Mouse (Mus musculus): ENCODE measurements at regions not wholly inside any gene's neighbourhood (a gene's known extent, or its start where the extent isn't known, plus 50 kb on each side); places are given as distances from the start of the nearest gene placed in this dataset.

DNA sequence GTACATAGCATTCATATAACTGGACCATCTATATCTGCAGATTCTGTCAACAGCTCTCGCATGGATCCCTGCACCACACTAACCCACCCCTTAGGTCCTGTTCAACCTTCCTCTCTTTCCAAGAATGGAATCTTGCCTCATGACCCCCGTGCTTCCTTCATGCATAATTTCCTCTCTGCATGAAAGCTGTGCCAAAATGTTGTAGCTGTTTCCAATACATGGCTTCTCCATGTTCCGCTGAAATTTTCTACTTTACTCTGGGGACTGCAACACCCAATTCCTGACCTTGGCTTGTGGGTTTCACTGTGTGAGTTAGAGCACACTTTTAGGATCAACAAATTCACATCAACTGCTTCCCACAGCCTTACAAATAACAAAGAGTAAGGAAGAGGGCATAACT, 87.0 kb downstream of the Trib2 start:
- Histone ChIP-seq H3K4me2 (ENCODE audit: insufficient read depth, low read depth, poor library complexity, severe bottlenecking) (no peak overlapping the region), H3K27me3 (replicated peaks) (no peaks in the 10 kb centered on the region), H3K79me2 (replicated peaks; ENCODE audit: control insufficient read depth, extremely low read depth, insufficient read depth, poor library complexity, severe bottlenecking) (no peaks in the 10 kb centered on the region), H3K36me3 (replicated peaks in 1 of 2; ENCODE audit: control insufficient read depth in 1 of 2, insufficient read depth in 1 of 2, low read length in 1 of 2) (no peaks in the 10 kb centered on the region), H3K9ac (ENCODE audit: insufficient read depth, low read depth) (no peak overlapping the region), H3K9me3 (replicated peaks; ENCODE audit: low read length) (no peaks in the 10 kb centered on the region), H3K4me3 (replicated peaks in 1 of 3; ENCODE audit: low read depth in 2 of 3, low read length in 2 of 3, poor library complexity in 1 of 3) (no peak overlapping the region), H3K27ac (ENCODE audit: insufficient read depth, low read depth) (no peak overlapping the region), H3K4me1 (ENCODE audit: control insufficient read depth in 1 of 2, insufficient read depth in 2 of 2) (peaks cover 0 to 11% of the 10 kb centered on the region in 2 experiments; a peak in 2 of 4 replicates)
- in situ Hi-C loops (cut with MboI; ENCODE audit: low pct_ligation_motif_present, low pct_unique_long_range_greater_than_20kb, low sequenced_read_pairs) (no loop called here), dilution Hi-C loops (cut with MboI; ENCODE audit: extremely low pct_ligation_motif_present, extremely low pct_unique_long_range_greater_than_20kb, low sequenced_read_pairs) (no loop called here)
- no peak for DNase-seq (ENCODE audit: extremely low read depth)
- TF ChIP-seq MAX (IDR thresholded peaks at IDR 0.05; ENCODE audit: low read length): no peak
- no peak for TF ChIP-seq SIN3A (IDR thresholded peaks at IDR 0.05; ENCODE audit: low read length)
- TF ChIP-seq MAZ (IDR thresholded peaks at IDR 0.05; ENCODE audit: low read depth, low read length): no peak
- no peak for TF ChIP-seq CTCF (conservative IDR thresholded peaks at IDR 0.05 in 1 of 2, IDR thresholded peaks at IDR 0.05 in 1 of 2; ENCODE audit: low read depth in 2 of 2, low read length in 2 of 2)
- TF ChIP-seq HCFC1 (IDR thresholded peaks at IDR 0.05; ENCODE audit: low read depth, low read length): no peak
- TF ChIP-seq IRF4 (IDR thresholded peaks at IDR 0.05; ENCODE audit: low read depth, low read length): no peak
- no peak for TF ChIP-seq MYC (IDR thresholded peaks at IDR 0.05; ENCODE audit: low read depth, low read length)
- no peak for TF ChIP-seq ZC3H11A (IDR thresholded peaks at IDR 0.05; ENCODE audit: low read depth, low read length)
- TF ChIP-seq MXI1 (IDR thresholded peaks at IDR 0.05; ENCODE audit: low read depth, low read length): no peak
- no peak for TF ChIP-seq E2F4 (IDR thresholded peaks at IDR 0.05; ENCODE audit: insufficient replicate concordance, low read depth, low read length)
- TF ChIP-seq PAX5 (IDR thresholded peaks at IDR 0.05; ENCODE audit: low read length): no peak
- TF ChIP-seq USF2 (conservative IDR thresholded peaks at IDR 0.05; ENCODE audit: low read depth, low read length): no peak
- TF ChIP-seq POLR2A (IDR thresholded peaks at IDR 0.05; ENCODE audit: low read depth, low read length): no peak
- TF ChIP-seq KAT2A (IDR thresholded peaks at IDR 0.05; ENCODE audit: insufficient replicate concordance, low read length): no peak

DNA sequence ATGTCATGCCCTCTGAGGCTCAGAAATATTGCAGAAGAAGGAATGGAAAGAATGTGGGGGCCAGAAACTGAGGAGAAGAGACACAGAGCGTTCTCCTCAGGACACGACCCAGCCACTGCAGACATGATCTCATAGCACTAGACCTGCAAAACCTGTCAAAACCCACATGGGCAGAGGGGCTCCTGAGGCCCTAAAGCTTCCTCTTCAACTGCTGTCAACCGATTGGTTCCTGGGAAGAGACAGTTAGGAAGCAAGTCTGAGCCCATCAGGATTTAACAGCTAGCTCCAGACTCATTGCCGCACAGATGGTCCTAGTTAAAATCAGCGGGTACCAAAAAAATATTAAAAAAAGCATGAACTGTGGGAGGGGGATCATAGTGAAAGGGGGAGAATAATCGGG, 93.2 kb downstream of the Trib2 start:
- H3K36me3 ChIP-seq (replicated peaks in 1 of 2; ENCODE audit: control insufficient read depth in 1 of 2, insufficient read depth in 1 of 2, low read length in 1 of 2): no peaks in the 10 kb centered on the region
- TF ChIP-seq USF2 (conservative IDR thresholded peaks at IDR 0.05; ENCODE audit: low read depth, low read length) (no peak), IRF4 (IDR thresholded peaks at IDR 0.05; ENCODE audit: low read depth, low read length) (no peak), MAFK (IDR thresholded peaks at IDR 0.05; ENCODE audit: insufficient replicate concordance, low read length) (no peak)
- H3K4me2 ChIP-seq (ENCODE audit: insufficient read depth, low read depth, poor library complexity, severe bottlenecking): no peak overlapping the region
- no peak overlapping the region for H3K4me3 ChIP-seq (replicated peaks in 1 of 3; ENCODE audit: low read depth in 2 of 3, low read length in 2 of 3, poor library complexity in 1 of 3)
- no peak overlapping the region for H3K9ac ChIP-seq (ENCODE audit: insufficient read depth, low read depth)
- peaks cover 0 to 12% of the 10 kb centered on the region in 2 experiments; a peak in 3 of 4 replicates for H3K4me1 ChIP-seq (ENCODE audit: control insufficient read depth in 1 of 2, insufficient read depth in 2 of 2)
- H3K27ac ChIP-seq (ENCODE audit: insufficient read depth, low read depth): no peak overlapping the region
- H3K27me3 ChIP-seq (replicated peaks): no peaks in the 10 kb centered on the region
- dilution Hi-C loops (cut with MboI; ENCODE audit: extremely low pct_ligation_motif_present, extremely low pct_unique_long_range_greater_than_20kb, low sequenced_read_pairs) (no loop called here), in situ Hi-C loops (cut with MboI; ENCODE audit: low pct_ligation_motif_present, low pct_unique_long_range_greater_than_20kb, low sequenced_read_pairs) (no loop called here)
- no peaks in the 10 kb centered on the region for H3K79me2 ChIP-seq (replicated peaks; ENCODE audit: control insufficient read depth, extremely low read depth, insufficient read depth, poor library complexity, severe bottlenecking)
- no peak for DNase-seq (ENCODE audit: extremely low read depth)
- no peaks in the 10 kb centered on the region for H3K9me3 ChIP-seq (replicated peaks; ENCODE audit: low read length)

DNA sequence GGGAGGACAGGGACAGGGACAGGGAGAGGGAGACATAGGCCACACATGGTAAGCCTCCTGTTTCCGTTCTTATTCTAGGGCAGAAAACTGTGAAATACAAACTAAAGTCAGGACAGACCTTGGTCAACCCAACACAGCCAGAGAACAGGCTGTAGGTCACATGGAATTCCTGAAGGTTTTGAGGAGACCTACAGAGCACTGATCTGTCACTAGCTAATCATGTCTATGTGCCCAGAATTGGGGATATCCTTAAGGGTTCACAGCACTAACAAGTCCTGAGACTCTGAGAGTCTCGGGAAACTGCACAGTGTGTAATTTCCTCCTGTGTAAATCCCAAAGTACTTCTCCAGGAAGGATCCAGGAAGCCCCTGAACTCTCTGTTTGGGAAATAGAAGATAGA, 94.6 kb downstream of the Trib2 start:
- Histone ChIP-seq H3K27ac (ENCODE audit: insufficient read depth, low read depth) (no peak overlapping the region), H3K36me3 (replicated peaks in 1 of 2; ENCODE audit: control insufficient read depth in 1 of 2, insufficient read depth in 1 of 2, low read length in 1 of 2) (no peaks in the 10 kb centered on the region), H3K4me2 (ENCODE audit: insufficient read depth, low read depth, poor library complexity, severe bottlenecking) (no peak overlapping the region), H3K9me3 (replicated peaks; ENCODE audit: low read length) (no peaks in the 10 kb centered on the region), H3K4me3 (replicated peaks in 1 of 3; ENCODE audit: low read depth in 2 of 3, low read length in 2 of 3, poor library complexity in 1 of 3) (no peak overlapping the region), H3K79me2 (replicated peaks; ENCODE audit: control insufficient read depth, extremely low read depth, insufficient read depth, poor library complexity, severe bottlenecking) (no peaks in the 10 kb centered on the region), H3K9ac (ENCODE audit: insufficient read depth, low read depth) (no peak overlapping the region), H3K27me3 (replicated peaks) (no peaks in the 10 kb centered on the region), H3K4me1 (ENCODE audit: control insufficient read depth in 1 of 2, insufficient read depth in 2 of 2) (peaks cover 0 to 22% of the 10 kb centered on the region in 2 experiments; a peak in 3 of 4 replicates)
- dilution Hi-C loops (cut with MboI; ENCODE audit: extremely low pct_ligation_motif_present, extremely low pct_unique_long_range_greater_than_20kb, low sequenced_read_pairs) (no loop called here), in situ Hi-C loops (cut with MboI; ENCODE audit: low pct_ligation_motif_present, low pct_unique_long_range_greater_than_20kb, low sequenced_read_pairs) (no loop called here)
- TF ChIP-seq ZNF384 (IDR thresholded peaks at IDR 0.05; ENCODE audit: low read depth, low read length): no peak
- no peak for TF ChIP-seq ZC3H11A (IDR thresholded peaks at IDR 0.05; ENCODE audit: low read depth, low read length)
- no peak for TF ChIP-seq POLR2A (IDR thresholded peaks at IDR 0.05; ENCODE audit: low read depth, low read length)
- TF ChIP-seq TBP (conservative IDR thresholded peaks at IDR 0.05; ENCODE audit: low read depth, low read length): no peak
- TF ChIP-seq MAFK (IDR thresholded peaks at IDR 0.05; ENCODE audit: insufficient replicate concordance, low read length): no peak
- TF ChIP-seq MAX (IDR thresholded peaks at IDR 0.05; ENCODE audit: low read length): no peak
- no peak for TF ChIP-seq KAT2A (IDR thresholded peaks at IDR 0.05; ENCODE audit: insufficient replicate concordance, low read length)
- TF ChIP-seq ELF1 (IDR thresholded peaks at IDR 0.05; ENCODE audit: low read depth, low read length): no peak
- no peak for TF ChIP-seq HCFC1 (IDR thresholded peaks at IDR 0.05; ENCODE audit: low read depth, low read length)
- no peak for TF ChIP-seq CHD2 (IDR thresholded peaks at IDR 0.05; ENCODE audit: low read length)
- no peak for TF ChIP-seq RAD21 (IDR thresholded peaks at IDR 0.05; ENCODE audit: low read depth, low read length)
- TF ChIP-seq MYC (IDR thresholded peaks at IDR 0.05; ENCODE audit: low read depth, low read length): no peak
- TF ChIP-seq MEF2A (IDR thresholded peaks at IDR 0.05; ENCODE audit: borderline replicate concordance, low read depth, low read length): no peak
- no peak for TF ChIP-seq ZKSCAN1 (IDR thresholded peaks at IDR 0.05; ENCODE audit: borderline replicate concordance, low read depth, low read length)
- DNase-seq (ENCODE audit: extremely low read depth): no peak
